Mouse (Mus musculus): ENCODE measurements at regions not wholly inside any gene's neighbourhood (a gene's known extent, or its start where the extent isn't known, plus 50 kb on each side); places are given as distances from the start of the nearest gene placed in this dataset.

- DNase-seq (ENCODE audit: low spot score in 2 of 2) = no peak
Measured at GRCm38 (mm10) chr2:174884232-174885225, 124.1 kb downstream of the Edn3 start.

GRCm38 (mm10) chr2:174892658-174893057, 117.4 kb upstream of the Gm14444 start:
- no peak for DNase-seq (ENCODE audit: low spot score in 2 of 2)

- no peak for DNase-seq (ENCODE audit: low spot score in 2 of 2)
Measured at GRCm38 (mm10) chr2:174897424-174897823, 112.6 kb upstream of the Gm14444 start.

GRCm38 (mm10) chr2:174899940-174900670, 109.9 kb upstream of the Gm14444 start:
- no peak for DNase-seq (ENCODE audit: low spot score in 2 of 2)

- DNase-seq (ENCODE audit: low spot score in 2 of 2) = peak in 1 of 2 experiments; percentile 8
Measured at GRCm38 (mm10) chr2:174900671-174900991, 109.4 kb upstream of the Gm14444 start.

- no peak for DNase-seq (ENCODE audit: low spot score in 2 of 2)
Measured at GRCm38 (mm10) chr2:174901801-174902200, 108.2 kb upstream of the Gm14444 start.

GRCm38 (mm10) chr2:174903627-174904026, 106.4 kb upstream of the Gm14444 start:
- no peak for DNase-seq (ENCODE audit: low spot score in 2 of 2)

GRCm38 (mm10) chr2:174905865-174906639, 104.0 kb upstream of the Gm14444 start:
- no peak for DNase-seq (ENCODE audit: low spot score in 2 of 2)

GRCm38 (mm10) chr2:174917146-174917905, 92.7 kb upstream of the Gm14444 start:
- no peak for DNase-seq (ENCODE audit: low spot score in 2 of 2)

GRCm38 (mm10) chr2:174917975-174918374, 92.1 kb upstream of the Gm14444 start:
- DNase-seq (ENCODE audit: low spot score in 2 of 2) = no peak

GRCm38 (mm10) chr2:174922208-174922607, 87.8 kb upstream of the Gm14444 start:
- DNase-seq (ENCODE audit: low spot score in 2 of 2) = no peak

GRCm38 (mm10) chr2:174929718-174930117, 80.3 kb upstream of the Gm14444 start:
- DNase-seq (ENCODE audit: low spot score in 2 of 2) = no peak

GRCm38 (mm10) chr2:174932137-174933012, 77.7 kb upstream of the Gm14444 start:
- peak; percentile 71 to 73 for DNase-seq (ENCODE audit: low spot score in 2 of 2)

GRCm38 (mm10) chr2:174933013-174933353, 77.1 kb upstream of the Gm14444 start:
- DNase-seq (ENCODE audit: low spot score in 2 of 2) = no peak

GRCm38 (mm10) chr2:174936665-174937064, 73.4 kb upstream of the Gm14444 start:
- DNase-seq (ENCODE audit: low spot score in 2 of 2) = no peak

GRCm38 (mm10) chr2:174937930-174938329, 72.1 kb upstream of the Gm14444 start:
- DNase-seq (ENCODE audit: low spot score in 2 of 2) = no peak

GRCm38 (mm10) chr2:174942221-174942620, 67.8 kb upstream of the Gm14444 start:
- DNase-seq (ENCODE audit: low spot score in 2 of 2) = no peak

- DNase-seq (ENCODE audit: low spot score in 2 of 2) = no peak
Measured at GRCm38 (mm10) chr2:174948106-174948505, 61.9 kb upstream of the Gm14444 start.
